Mouse (Mus musculus) cerebellum, adult 11 months (tissue): Measurements from ENCODE around the gene 1500009C09Rik.

Experiments
- DNase-seq: peaks from one replicate; pipeline ENCODE4 v3.0.0; 2022

The 1500009C09Rik gene

GRCm38 (mm10) chr15:82255944-82256383 is 3.8 kb downstream of the 1500009C09Rik start:
- DNase-seq, result peak; percentile 69

GRCm38 (mm10) chr15:82259510-82259909 is 7.3 kb downstream of the 1500009C09Rik start:
- DNase-seq, result peak; percentile 65

- peak; percentile 65 for DNase-seq
Measured at GRCm38 (mm10) chr15:82266356-82266755, 14.2 kb downstream of the 1500009C09Rik start.

- no peak for DNase-seq
Measured at GRCm38 (mm10) chr15:82268185-82268584, 16.0 kb downstream of the 1500009C09Rik start.

- DNase-seq, result peak; percentile 64
Measured at GRCm38 (mm10) chr15:82268783-82269182, 16.6 kb downstream of the 1500009C09Rik start.

GRCm38 (mm10) chr15:82271201-82271600 is 19.0 kb downstream of the 1500009C09Rik start:
- DNase-seq, result peak; percentile 80

- DNase-seq, result no peak
Measured at GRCm38 (mm10) chr15:82272295-82272694, 20.1 kb downstream of the 1500009C09Rik start.

- DNase-seq, result no peak
Measured at GRCm38 (mm10) chr15:82274593-82274926, 22.4 kb downstream of the 1500009C09Rik start, which contains the start of gene Sept3. TSS of gene Sept3 (plus strand) at chr15:82274893.

GRCm38 (mm10) chr15:82274927-82275901 is 23.0 kb downstream of the 1500009C09Rik start:
- DNase-seq, result peak; percentile 83

GRCm38 (mm10) chr15:82277591-82277990 is 25.4 kb downstream of the 1500009C09Rik start:
- peak; percentile 84 for DNase-seq

- DNase-seq, result no peak
Measured at GRCm38 (mm10) chr15:82280638-82281037, 28.4 kb downstream of the 1500009C09Rik start.

- DNase-seq, result no peak
Measured at GRCm38 (mm10) chr15:82286157-82286556, 34.0 kb downstream of the 1500009C09Rik start.

GRCm38 (mm10) chr15:82290252-82290651 is 38.1 kb downstream of the 1500009C09Rik start:
- DNase-seq, result no peak

- no peak for DNase-seq
Measured at GRCm38 (mm10) chr15:82292851-82293250, 40.7 kb downstream of the 1500009C09Rik start.

GRCm38 (mm10) chr15:82293271-82293711 is 41.1 kb downstream of the 1500009C09Rik start:
- DNase-seq, result no peak

- no peak for DNase-seq
Measured at GRCm38 (mm10) chr15:82294059-82294458, 41.9 kb downstream of the 1500009C09Rik start.

- DNase-seq, result no peak
Measured at GRCm38 (mm10) chr15:82298764-82299561, 46.8 kb downstream of the 1500009C09Rik start, which contains the start of gene Wbp2nl. TSS of gene Wbp2nl (plus strand) at chr15:82298954.

GRCm38 (mm10) chr15:82307107-82307506 is 54.9 kb downstream of the 1500009C09Rik start:
- DNase-seq, result no peak

- DNase-seq, result no peak
Measured at GRCm38 (mm10) chr15:82308416-82308815, 56.2 kb downstream of the 1500009C09Rik start.
